Mouse (Mus musculus): ENCODE results near the gene Nadk.

Gene Nadk

DNA sequence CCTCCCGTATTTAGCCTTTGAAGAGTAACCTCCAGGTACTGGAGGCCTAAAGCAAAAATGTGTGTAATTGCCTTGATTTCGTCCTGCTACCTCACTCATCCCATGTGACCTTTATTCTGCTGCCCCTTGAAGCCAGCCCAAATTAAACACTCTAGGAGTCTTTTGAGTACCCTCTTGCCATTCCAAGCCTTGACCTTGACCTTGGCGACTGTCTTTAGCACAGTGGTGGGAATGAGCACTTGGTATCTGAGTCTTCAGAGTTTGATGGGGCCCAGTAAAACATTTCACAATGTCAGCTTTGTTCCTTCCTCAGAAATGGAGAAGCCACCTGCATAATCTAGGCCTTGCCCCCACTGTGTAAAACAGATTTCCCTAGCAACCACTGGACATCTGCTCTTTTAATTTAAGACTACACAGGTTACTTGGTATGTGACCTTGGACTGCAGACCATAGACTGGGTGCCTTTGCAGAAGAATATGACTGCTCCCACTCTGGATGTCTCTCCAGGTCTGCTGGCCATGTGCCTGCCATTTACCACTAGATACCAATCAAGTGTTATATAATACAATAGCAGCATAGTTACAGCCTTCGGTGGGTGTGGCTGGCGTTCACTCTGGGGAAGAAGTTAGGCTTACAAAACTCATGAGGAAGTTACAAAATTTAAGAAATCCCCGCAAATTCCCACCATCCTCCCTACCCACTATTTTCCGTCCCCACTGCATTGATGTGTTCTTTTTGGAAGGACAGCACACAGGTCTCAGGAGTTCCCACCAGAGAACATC, at the start of gene Nadk:
Gene Nadk, plus strand, starts transcription at position 718 of the 782 bp plus-strand sequence.
- DNase-seq (ENCODE audit: low spot score) = no peak

DNA sequence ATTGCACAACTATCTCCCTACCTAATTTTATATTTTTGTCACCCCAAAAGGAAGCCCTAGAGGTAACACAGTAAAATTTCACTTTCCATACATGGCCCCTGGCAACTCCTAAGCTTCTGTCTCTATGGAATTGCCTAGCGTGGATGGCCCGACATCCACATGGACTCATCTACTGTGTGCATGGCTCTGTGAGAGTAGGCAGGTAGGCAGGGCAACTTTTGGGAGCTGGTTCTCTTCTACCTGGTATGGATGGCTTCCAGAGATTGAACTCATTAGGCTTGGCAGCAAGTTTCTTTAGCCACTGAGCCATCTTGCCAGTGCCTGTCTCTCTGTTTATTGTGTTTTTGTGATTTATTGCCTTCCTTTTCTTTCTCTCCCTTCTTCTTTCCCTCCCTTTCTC, 47.4 kb upstream of the Nadk start:
- no peak for DNase-seq (ENCODE audit: low spot score)

DNA sequence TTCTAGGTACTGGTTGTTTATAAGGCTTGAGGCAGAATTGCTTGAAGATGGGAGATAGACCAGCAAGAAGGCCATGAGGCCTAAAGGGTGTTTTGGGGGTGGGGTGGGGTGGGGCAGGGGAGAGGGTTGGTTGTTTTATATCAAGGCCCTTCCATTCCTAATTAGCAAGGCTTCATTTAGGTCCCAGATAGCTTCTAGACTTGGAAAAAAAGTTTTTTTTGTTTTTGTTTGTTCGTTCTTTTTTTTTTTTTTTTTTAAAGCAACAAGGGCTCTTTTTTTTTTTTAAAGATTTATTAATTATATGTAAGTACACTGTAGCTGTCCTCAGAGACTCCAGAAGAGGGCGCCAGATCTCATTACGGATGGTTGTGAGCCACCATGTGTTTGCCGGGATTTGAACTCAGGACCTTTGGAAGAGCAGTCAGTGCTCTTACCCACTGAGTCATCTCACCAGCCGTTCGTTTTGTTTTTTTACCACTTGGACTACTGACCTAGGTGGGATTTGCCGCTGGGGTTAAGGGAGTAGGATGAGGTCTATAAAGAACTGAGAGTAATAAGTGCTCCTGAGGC, 44.1 kb upstream of the Nadk start:
- no peak for DNase-seq (ENCODE audit: low spot score)

DNA sequence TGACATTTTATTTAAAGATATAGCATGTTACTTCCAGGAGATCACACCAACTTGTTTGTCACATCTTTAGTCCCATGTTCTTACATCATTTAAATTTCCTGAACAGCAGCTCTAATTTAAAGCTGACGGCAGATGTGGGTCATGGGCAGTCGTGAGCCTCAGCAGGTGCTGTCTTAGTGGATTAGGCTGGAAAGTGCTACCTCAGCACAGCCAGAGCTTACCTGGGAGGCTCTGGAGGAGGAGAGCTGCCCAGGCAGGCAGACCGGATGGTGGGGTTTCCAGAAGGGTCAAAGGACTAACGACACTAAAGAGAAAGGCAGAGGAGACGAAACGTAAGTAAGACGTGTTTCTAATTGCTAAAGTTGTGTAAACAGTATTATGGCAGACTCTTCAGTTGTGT, 39.9 kb upstream of the Nadk start:
- no peak for DNase-seq (ENCODE audit: low spot score)

DNA sequence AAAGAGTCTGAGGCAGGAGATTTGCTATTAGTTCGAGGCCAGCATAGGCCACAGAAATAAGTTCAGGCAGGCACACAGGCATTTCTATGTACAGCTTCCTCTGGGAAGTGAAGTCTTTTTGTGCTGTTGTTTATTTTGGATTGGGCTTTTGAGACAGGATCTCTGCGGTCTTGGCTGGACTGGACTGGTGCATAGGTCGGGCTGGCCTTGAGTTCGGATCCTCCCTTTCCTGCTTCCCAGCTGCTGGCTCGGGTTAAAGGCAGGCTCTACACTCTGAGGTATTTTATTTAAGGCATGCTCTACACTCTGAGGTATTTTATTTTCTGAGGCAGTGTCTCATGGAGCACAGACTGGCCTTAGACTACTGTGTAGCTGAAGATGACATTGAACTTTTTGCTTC, 36.4 kb upstream of the Nadk start:
- no peak for DNase-seq (ENCODE audit: low spot score)

DNA sequence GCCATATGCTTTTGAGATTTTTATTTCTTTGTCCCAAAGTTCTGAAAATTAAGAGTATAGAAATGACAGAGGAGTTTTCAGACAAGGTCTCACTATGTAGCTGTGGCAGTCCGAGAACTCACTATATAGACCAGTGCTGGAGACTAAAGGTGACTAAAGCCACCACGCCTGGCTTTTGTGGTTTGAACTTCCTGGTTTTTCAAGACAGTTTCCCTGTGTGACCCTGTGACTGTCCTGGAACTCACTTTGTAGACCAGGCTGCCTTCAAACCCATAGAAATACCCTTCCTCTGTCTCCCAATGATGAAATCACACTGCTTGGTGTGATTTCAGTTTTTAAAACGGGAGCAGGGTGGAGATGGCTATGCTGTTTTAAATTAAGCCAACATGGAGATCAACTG, 32.9 kb upstream of the Nadk start:
- no peak for DNase-seq (ENCODE audit: low spot score)

DNA sequence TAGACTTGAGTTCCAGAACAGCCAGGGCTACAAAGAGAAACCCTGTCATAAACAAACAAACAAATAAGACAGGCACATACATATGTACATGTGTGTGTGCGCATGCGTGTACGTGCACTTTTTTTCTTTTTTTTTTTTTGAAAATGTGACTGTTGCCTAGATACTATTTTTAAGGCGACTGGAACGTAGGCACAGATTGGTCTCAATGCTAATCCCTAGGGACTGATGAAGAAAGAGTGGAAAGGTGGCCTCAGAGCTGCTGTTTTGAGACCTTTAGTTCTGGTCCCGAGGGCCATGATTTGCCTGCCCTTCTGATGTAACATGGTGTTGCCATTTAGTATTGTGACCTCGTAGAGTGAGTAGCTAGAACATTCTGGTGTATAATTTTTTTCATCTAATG, 12.2 kb upstream of the Nadk start:
- no peak for DNase-seq (ENCODE audit: low spot score)

DNA sequence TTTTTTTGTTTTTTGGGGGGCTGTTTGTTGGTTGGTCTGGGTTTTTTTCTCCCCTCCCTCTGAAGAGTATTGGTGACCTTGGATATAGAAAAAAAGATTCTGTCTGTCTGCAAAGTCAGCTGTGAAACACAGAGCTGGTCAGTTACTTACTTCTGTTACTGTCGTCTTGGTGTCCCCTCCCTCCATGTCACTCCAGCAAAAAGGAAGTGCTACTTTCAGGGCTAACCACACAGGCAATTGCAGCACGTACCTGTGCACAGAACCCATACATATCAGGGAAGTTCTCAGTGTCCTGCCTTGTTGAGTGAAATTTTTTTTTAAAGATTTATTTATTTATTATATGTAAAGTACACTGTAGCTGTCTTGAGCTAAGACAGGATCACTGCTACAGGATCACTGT, 11.7 kb upstream of the Nadk start:
- no peak for DNase-seq (ENCODE audit: low spot score)

DNA sequence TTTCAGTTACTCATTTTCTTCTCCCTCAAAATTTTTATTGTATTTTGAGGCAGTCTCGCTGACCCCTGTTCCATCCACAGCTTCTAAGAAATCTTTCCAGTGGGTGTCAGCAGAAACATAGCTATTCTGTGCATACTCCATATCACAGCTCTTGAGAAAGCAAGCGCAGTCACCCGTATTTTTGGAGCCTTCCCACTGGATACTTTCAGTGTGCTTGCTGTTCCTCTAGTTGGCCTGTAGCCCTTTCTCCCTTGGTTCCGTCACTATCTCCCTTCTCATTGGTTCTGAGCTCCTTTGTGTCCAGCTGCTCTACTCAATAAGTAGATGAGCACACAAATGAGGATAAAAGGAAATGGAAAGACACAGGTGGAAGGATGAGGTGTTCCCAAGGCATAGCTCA, 11.1 kb upstream of the Nadk start:
- DNase-seq (ENCODE audit: low spot score) = no peak

DNA sequence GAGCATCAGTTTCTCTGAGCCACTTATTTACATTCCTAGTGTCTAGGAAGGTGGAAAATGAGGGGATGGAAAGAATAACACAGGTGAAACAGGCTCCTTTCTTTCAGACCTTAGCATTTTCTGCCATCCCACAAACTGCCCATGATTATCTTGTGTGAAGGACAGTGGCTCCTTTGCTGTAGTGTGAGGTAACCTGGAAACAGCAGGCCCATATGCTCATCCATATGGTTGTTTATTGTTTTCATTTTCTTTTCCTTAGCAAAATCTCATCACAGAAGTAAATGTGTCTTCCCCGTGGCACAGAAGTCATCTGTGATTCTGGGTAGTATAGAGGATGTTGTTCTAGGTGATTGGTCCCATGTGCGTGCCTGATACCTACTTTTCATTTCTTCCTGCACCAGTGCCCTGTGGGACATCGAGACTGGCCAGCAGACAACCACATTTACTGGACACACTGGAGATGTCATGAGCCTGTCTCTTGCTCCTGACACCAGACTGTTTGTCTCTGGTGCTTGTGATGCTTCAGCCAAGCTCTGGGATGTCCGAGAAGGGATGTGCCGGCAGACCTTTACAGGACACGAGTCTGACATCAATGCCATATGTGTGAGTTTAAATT, 9.2 kb upstream of the Nadk start:
- DNase-seq (ENCODE audit: low spot score) = no peak

DNA sequence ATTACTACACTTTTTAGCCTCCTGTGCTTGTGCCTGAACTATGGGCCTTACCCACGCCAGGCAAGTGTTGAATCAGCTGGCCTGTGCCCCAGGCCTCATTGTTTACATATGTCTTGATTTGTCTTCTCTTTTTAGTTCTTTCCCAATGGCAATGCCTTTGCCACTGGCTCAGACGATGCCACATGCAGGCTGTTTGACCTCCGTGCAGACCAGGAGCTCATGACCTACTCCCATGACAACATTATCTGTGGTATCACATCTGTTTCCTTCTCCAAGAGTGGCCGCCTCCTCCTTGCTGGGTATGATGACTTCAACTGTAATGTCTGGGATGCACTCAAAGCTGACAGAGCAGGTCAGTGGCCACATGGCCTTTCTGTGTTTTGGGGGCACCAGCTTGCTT, 7.3 kb upstream of the Nadk start:
- peak; percentile 69 for DNase-seq (ENCODE audit: low spot score)

DNA sequence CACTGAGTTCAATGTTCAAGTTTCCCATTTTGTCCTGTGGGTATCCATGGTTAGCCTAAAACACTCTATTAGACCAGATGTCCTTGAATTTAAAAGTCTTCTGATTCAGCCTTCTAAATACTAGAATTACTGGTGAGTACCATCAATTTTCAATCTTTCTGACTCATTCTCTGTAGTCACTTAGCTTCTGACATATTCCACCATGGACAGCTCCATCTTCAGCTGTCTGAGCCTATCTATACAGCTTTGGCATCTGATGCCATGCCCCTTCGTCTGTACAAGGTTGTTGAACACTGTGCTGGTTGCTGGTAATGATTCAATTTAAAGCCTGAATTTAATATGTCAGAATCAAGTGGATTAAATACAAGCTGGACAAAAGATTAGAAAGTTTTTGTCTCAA, 6.7 kb upstream of the Nadk start:
- no peak for DNase-seq (ENCODE audit: low spot score)

DNA sequence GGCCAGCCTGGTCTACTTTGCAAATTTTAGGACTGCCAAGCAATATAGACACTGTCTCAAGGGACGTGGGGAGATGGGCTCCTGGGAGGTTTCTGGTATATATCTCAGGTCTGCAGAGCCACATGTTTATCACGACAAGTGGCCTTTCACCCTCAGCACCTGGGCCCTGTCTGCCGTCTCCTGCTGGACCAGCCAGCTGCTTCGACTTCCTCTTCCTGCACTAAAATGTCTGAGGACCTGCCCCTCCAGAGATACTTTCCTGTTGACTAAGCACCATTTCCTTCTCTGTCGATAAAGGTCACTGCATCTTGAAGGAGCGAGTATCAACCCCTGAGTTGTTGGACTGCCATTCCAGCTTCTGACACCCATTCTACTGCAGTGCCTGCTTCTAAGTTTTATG, 2.7 kb upstream of the Nadk start:
- DNase-seq (ENCODE audit: low spot score) = no peak

DNA sequence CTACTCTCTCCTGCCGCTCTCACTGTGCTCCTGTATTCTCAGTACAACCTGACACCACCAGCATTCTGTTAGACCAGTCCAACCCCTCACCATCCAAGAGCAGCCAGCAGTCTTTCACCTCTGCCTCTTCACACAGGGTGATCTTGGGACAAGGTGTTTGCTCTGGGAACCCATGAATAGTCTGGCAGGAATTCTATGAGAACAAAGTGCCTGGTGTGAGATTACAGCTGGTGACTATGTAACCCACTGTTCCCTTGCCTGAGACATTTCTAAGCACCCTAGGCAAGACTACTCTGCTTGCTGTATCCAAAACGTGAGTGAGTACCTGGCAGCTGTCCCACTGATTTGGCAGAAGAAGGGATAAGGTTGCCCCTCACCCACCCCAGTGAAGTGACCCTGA, 1.2 kb upstream of the Nadk start:
- DNase-seq (ENCODE audit: low spot score) = no peak

DNA sequence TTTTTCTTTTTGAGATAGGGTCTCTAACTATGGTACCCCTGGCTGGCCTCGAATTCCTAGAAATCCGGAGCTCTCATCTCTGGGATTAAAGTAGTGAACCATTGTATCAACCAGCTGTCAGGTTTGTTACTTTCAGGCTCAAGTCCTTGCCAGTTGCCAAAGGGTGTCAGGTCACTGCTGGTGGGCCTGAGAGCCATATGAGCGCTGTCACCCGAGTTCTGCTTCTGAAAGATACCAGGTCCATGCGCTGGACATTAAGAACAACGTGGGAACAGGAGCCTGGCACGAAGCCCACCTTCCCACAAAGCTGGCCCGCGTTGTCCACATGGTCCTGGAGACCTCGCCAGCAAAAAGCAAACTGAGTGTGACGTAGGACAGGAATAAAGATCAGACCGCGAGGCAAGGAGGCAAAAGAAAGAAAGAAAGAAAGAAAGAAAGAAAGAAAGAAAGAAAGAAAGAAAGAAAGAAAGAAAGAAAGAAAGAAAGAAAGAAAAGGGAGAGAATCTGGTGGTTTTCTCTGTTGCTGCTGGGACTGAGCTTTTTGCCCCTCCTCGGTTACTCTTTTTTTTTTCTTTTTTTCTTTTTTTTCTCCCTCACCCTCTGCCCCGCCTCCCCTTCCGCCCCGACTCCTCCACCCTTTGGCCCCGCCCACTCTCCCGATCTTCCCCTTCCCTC, 684 bp downstream of the Nadk start:
- DNase-seq (ENCODE audit: low spot score) = peak; percentile 83

DNA sequence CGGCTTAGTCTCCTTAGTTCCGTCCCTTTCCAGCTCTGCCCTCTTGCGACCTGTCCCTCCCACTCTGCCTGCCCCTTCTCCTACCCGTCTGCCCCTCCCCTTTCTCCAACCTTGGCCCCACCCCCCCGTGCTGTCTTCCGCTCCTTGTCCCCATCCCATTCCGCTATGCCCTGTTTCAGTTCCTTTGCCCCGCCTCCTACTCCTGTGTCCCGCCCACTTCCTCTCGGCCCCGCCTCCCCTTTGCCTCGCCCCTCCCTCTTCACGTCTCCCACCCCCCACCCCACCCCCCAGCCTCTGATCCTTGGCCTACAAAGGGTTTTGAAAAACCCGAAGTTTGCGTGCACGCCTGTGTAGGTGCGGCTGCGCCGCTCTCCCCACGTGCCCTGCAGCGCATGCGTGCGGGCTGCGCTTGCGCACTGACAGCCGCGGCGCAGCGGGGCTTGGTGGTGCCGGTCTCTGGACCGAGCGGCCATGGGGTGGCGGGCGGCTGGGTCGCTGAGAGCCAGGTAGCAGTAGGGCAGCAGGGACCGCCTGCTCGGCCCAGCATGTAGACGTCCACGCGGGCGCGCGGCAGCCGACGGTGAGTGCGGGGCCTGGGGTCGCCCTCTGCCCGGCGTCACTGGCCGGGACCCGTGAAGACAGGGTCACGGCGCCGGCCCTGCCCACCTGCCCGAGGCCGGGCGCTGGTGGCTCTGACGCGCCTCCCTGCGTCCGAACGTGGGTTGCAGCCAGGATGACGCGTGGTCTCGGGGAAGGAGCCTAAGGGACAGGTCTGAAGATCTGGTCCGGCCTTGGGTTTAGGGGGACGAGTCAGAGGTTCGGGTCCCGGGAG, 1.4 kb downstream of the Nadk start:
- peak; percentile 97 for DNase-seq (ENCODE audit: low spot score)

DNA sequence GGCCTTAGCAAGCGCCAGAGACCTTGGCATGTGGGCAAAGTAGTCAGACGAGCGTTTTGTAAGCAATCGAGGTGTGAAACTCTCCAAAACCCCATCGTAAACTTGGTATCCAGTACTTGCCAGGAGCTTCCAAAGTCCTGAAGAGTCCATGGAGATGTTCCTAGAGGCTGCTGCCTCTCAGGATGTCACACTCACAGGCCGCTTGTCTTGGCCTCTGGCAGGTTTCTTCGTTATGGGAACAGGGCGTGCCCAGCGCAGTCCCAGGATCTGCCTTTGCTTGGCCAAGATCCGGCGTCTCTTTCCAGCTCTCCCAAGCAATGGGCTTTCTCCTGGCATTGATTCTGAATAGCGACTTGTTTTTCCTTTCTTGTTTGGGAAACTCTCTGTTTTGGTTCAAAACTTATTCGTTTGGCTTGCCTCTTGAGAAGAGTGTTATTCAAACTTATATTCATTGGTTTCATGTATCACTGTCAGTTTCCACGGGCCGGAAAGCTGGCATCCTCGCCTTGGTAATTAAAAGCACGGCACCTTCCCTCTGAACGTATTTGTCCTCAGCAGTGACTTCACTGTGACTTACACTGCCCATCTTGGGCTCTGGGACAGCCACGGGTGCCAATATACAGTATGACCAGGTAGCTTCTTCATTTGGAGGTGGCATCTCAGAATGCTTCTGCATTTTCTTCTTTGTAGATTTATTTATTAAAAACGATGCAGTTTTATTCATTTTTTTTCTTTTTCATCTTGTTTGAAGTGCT, 2.3 kb downstream of the Nadk start:
- peak; percentile 76 for DNase-seq (ENCODE audit: low spot score)

DNA sequence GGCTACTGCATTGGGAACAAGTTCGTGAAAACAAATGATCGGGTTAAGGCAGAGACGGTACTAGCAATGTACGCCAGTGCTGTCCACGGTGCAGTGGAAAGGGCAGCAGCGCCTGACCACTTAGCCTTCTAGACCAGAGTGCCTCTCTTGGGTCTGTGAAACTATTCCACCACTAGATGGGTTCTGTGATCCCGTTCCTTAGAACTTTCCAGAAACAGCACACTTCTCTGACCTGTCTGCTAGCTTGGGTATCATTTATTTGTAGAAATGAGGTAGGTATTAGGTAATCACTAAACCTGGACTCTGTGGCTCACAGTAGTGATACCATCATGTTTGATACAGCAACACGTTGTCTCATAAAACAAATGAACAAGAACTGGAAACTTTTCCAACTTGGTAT, 4.4 kb downstream of the Nadk start:
- no peak for DNase-seq (ENCODE audit: low spot score)

DNA sequence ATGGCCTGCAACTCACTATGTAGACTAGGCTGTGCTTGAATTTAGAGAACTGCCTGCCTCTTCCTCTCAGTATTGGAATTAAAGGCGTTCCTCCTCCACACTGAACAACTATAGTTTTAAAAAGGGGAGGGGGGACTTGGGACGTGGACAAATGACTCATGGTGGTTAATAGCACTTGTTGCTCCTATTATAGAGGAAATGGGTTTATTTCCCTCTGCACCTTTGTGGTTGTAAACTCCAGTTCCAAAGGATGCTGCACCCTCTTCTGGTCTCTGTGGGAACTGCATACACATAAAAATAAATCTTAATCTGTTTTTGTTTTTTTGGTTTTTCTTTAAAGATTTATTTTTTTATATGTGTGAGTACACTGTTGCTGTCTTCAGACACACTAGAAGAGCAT, 6.0 kb downstream of the Nadk start:
- DNase-seq (ENCODE audit: low spot score) = peak; percentile 48

DNA sequence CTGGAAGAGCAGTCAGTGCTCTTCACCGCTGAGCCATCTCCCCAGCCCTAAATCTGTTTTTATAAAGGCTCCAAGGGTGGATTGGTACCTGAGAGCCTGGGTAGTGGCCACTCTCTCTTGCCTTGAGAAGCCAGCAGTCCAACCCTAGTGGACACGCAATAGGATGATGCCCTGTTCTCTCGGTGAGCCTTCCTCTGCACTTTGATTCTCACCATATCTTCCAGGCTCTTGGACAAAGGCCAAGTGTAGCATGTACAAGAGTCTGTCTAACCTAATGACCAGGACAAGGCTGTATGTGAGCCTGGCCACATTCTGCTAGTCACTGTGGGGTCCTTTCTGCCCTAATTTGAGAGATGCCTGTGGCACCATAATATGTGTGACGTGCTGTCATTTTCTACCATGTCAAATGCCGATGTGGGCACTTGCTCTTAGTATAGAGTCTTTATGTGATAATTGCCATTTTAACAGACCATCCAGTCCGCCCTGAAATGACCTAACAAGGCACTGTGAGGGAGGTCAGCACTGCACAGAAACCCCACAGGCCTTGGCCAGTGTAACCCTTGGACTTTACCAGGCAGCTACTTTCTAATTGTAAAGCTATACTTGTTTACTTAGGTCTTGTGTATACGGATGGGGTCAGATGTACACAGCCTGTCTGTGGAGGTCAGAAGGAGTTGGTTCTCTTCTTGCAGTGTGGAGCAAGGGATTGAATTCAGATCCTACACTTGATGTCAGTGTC, 6.6 kb downstream of the Nadk start:
- peak; percentile 42 for DNase-seq (ENCODE audit: low spot score)

DNA sequence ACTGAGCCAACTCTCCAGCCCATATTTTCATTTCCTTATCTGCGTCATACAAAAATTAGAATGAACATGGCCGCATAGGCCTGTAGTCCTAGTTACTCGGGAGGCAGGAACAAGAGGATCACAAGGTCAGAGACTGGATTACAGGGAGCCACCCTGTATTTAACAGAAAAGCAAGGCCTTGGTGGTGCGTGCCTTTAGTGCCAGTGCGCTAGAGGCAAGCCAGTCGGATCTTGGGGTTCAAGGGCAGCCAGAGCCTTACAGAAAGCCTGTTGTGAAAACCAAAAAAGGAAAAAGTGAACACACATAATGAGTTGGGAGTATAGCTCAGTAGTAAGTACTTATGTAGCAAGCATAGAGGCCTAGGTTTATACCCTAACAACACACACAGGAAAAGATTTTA, 7.6 kb downstream of the Nadk start:
- DNase-seq (ENCODE audit: low spot score) = no peak
